Mouse (Mus musculus) 416B (cell line): ENCODE measurements at regions not wholly inside any gene's neighbourhood (a gene's known extent, or its start where the extent isn't known, plus 50 kb on each side); places are given as distances from the start of the nearest gene placed in this dataset.

Source experiments
- DNase-seq: peaks from one replicate; pipeline ENCODE4 v3.0.0; 2011; ENCODE audit warnings: low read depth

GRCm38 (mm10) chr14:84074984-84075383 is 368.4 kb upstream of the Pcdh17 start:
- peak; percentile 75 for DNase-seq
